Mouse (Mus musculus): ENCODE results near the gene Zfp92.

DNA sequence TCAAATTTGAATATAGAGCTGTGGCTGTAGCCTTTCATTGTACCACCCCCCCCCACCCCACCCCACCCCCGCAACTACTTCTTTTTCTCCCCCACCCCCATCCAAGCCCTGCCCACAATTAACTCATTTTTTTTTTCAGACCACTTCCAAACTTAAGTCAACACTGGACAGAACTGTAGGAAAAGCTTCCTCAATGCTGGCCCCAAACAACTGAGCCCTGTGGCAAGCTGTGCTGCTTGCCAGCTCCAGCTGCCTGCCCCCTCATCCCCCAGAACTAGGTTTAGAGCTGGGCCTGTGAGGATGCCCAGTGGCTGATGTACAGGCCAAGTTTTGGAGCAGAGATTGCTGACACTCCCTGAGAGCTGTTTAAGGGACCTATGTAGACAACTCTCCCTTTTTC lies 57.9 kb downstream of the Zfp92 start:
- TF ChIP-seq CTCF (IDR thresholded peaks at IDR 0.05; ENCODE audit: extremely low read depth, insufficient read depth, insufficient read length, insufficient replicate concordance) = no peak
- TF ChIP-seq POLR2A (IDR thresholded peaks at IDR 0.05; ENCODE audit: low read depth, low read length) = no peak

All from spleen, adult 2 months (tissue).